Mouse (Mus musculus) kidney, adult 2 months (tissue): Measurements from ENCODE around the gene Lypd4. TPM values are rescaled to one million over a fixed set of nuclear protein-coding genes. Genes with fewer than 3 reads are reported as not detected.

Source experiments
- DNase-seq: peaks from one replicate; pipeline ENCODE4 v3.0.0; 2021
- H3K27ac ChIP-seq: fragments of 200-500 bp; 2 replicates; pipeline ENCODE4 v1.5.1; 2012; ENCODE audit warnings: low read depth, low read length, control low read depth, inconsistent platforms; ENCODE audit not compliant: insufficient read depth
- H3K27me3 ChIP-seq: fragments of 200-500 bp; replicated peaks from 2 replicates; pipeline ENCODE4 v1.6.1; 2012; ENCODE audit warnings: mild to moderate bottlenecking, moderate library complexity, low read length, inconsistent platforms; ENCODE audit not compliant: control insufficient read depth, insufficient read depth
- H3K36me3 ChIP-seq: fragments of 200-500 bp; 2 replicates; pipeline ENCODE4 v1.6.1; 2012; ENCODE audit warnings: mild to moderate bottlenecking, moderate library complexity, low read length, inconsistent platforms; ENCODE audit not compliant: control insufficient read depth, insufficient read depth
- H3K4me1 ChIP-seq: fragments of 200-500 bp; 2 replicates; pipeline ENCODE4 v1.6.1; 2011; ENCODE audit warnings: low read length; ENCODE audit not compliant: control insufficient read depth, insufficient read depth
- H3K4me3 ChIP-seq: fragments of 200-500 bp; 2 replicates; pipeline ENCODE4 v1.5.1; 2011; ENCODE audit warnings: mild to moderate bottlenecking, low read depth, low read length, control low read depth; ENCODE audit not compliant: insufficient read depth
- CTCF ChIP-seq: fragments of 200-500 bp; conservative IDR thresholded peaks from 2 replicates; pipeline ENCODE4 v1.5.1; 2011; ENCODE audit warnings: low read depth, mild to moderate bottlenecking, control low read depth, low read length, moderate library complexity, mixed read lengths; ENCODE audit not compliant: insufficient read depth, insufficient read length
- POLR2A ChIP-seq: fragments of 200-500 bp; IDR thresholded peaks from one replicate; pipeline ENCODE4 v1.6.1; 2011; ENCODE audit warnings: low read depth, low read length, control low read depth
- WGBS: fragments of 180-500 bp; shearing (Covaris S2); methylation state at CpG from one replicate; pipeline ENCODE4 v1.1.7; 2018; 5-methylcytosine and 5-hydroxymethylcytosine counted together
- polyA plus RNA-seq: library from polyadenylated mRNA; depleted of rRNA; stranded (reverse); fragments of >200 nt; gene quantifications from 2 replicates; pipeline ENCODE4 v1.2.3, GENCODE M21; 2012; rRNA removed

The Lypd4 gene
- polyA plus RNA-seq: 0.14 and 0.23 TPM in 2 replicates

GRCm38 (mm10) chr7:24869532-24870165 is at the start of gene Lypd4, which contains the start of gene Dmrtc2:
Gene Lypd4, minus strand, starts transcription at chr7:24869941.
Gene Dmrtc2, plus strand, starts transcription at chr7:24870057.
- Histone ChIP-seq H3K4me3 (no peak within 1 kb of the TSS), H3K27me3 (no peaks in the 10 kb centered on the region; the same call in 1 of the 2 replicates), H3K36me3 (no peaks in the 10 kb centered on the region), H3K4me1 (no peaks in the 10 kb centered on the region), H3K27ac (no peak within 1 kb of the TSS)
- DNase-seq: no peak
- WGBS: 53% methylated on average over 41 of the region's 41 CpGs
- TF ChIP-seq POLR2A: no peak

GRCm38 (mm10) chr7:24918763-24919323 is 49.1 kb upstream of the Lypd4 start:
- H3K27me3 ChIP-seq: no peaks in the 10 kb centered on the region
- DNase-seq: no peak
- H3K4me1 ChIP-seq: no peaks in the 10 kb centered on the region
- 86% methylated on average over 20 of the region's 20 CpGs for WGBS
- H3K36me3 ChIP-seq: peaks cover 4% of the 10 kb centered on the region
- H3K27ac ChIP-seq: no peak overlapping the region
- H3K4me3 ChIP-seq: no peak overlapping the region
- TF ChIP-seq CTCF (no peak), POLR2A (no peak)

GRCm38 (mm10) chr7:24912480-24912879 is 42.7 kb upstream of the Lypd4 start:
- TF ChIP-seq CTCF (no peak), POLR2A (no peak)

GRCm38 (mm10) chr7:24907211-24907748 is 37.5 kb upstream of the Lypd4 start:
- H3K4me3 ChIP-seq: no peak overlapping the region
- 51% methylated on average over 13 of the region's 13 CpGs for WGBS
- no peak for DNase-seq
- H3K27ac ChIP-seq: no peak overlapping the region
- no peaks in the 10 kb centered on the region for H3K36me3 ChIP-seq
- H3K4me1 ChIP-seq: peaks cover 5% of the 10 kb centered on the region; the same call in 1 of the 2 replicates
- H3K27me3 ChIP-seq: no peaks in the 10 kb centered on the region
- TF ChIP-seq CTCF: no peak
- no peak for TF ChIP-seq POLR2A

More at GRCm38 (mm10) chr7:24912480-24912879, 42.7 kb upstream of the Lypd4 start:
- Histone ChIP-seq H3K36me3 (peaks cover 2% of the 10 kb centered on the region), H3K4me3 (no peak overlapping the region), H3K27me3 (no peaks in the 10 kb centered on the region), H3K4me1 (no peaks in the 10 kb centered on the region), H3K27ac (no peak overlapping the region)
- 92% methylated on average over 14 of the region's 14 CpGs for WGBS
- no peak for DNase-seq

GRCm38 (mm10) chr7:24906551-24906950 is 36.8 kb upstream of the Lypd4 start:
- Histone ChIP-seq H3K27ac (no peak overlapping the region), H3K4me3 (no peak overlapping the region), H3K4me1 (peaks cover 5% of the 10 kb centered on the region; the same call in 1 of the 2 replicates), H3K27me3 (no peaks in the 10 kb centered on the region), H3K36me3 (no peaks in the 10 kb centered on the region)
- no peak for DNase-seq
- WGBS: 35% methylated on average over 6 of the region's 6 CpGs
- TF ChIP-seq POLR2A: no peak
- TF ChIP-seq CTCF: no peak

- Histone ChIP-seq H3K27ac (no peak overlapping the region), H3K27me3 (no peaks in the 10 kb centered on the region), H3K4me3 (peak overlapping the region; percentile 57), H3K36me3 (no peaks in the 10 kb centered on the region), H3K4me1 (peaks cover 5% of the 10 kb centered on the region; the same call in 1 of the 2 replicates)
- peak; percentile 78 for DNase-seq
- 7% methylated on average over 3 of the region's 3 CpGs for WGBS
- TF ChIP-seq POLR2A (no peak), CTCF (peak; percentile 75)
These were observed 35.2 kb upstream of the Lypd4 start for GRCm38 (mm10) chr7:24904936-24905335.

GRCm38 (mm10) chr7:24904070-24904483 is 34.3 kb upstream of the Lypd4 start:
- TF ChIP-seq CTCF (no peak), POLR2A (no peak)
- under 1% methylated on average over 30 of the region's 30 CpGs for WGBS
- Histone ChIP-seq H3K27ac (peak overlapping the region; percentile 22; the same call in 1 of the 2 replicates), H3K4me3 (peak overlapping the region; percentile 57), H3K27me3 (no peaks in the 10 kb centered on the region), H3K4me1 (peaks cover 5% of the 10 kb centered on the region; the same call in 1 of the 2 replicates), H3K36me3 (no peaks in the 10 kb centered on the region)
- peak; percentile 99 for DNase-seq
